Mouse (Mus musculus) erythroid progenitor cell, adult 5-6 weeks (primary cell): ENCODE measurements around the gene Akap5. TPM values are rescaled to one million over a fixed set of nuclear protein-coding genes. Genes with fewer than 3 reads are reported as not detected.

Experiments used
- ATAC-seq: replicated peaks from 2 replicates; pipeline ENCODE4 v1.8.0; 2016; ENCODE audit warnings: moderate number of reproducible peaks, mild to moderate bottlenecking, moderate TSS enrichment, inconsistent platforms; ENCODE audit not compliant: poor library complexity, low FRiP score, severe bottlenecking
- total RNA-seq, 2 experiments: library from RNA; stranded (forward) in 1 of 2; stranded (reverse) in 1 of 2; fragments of 150-400 nt in 1 of 2; fragments of 186-747, 209-891 nt in 1 of 2; gene quantifications; 2 replicates each; pipeline versions ENCODE4 v1.2.3 to v1.2.4; 2015 to 2017; ENCODE audit warnings: low replicate concordance in 2 of 2

The Akap5 gene
- total RNA-seq (2015; ENCODE audit: low replicate concordance) (not detected in 2 replicates), total RNA-seq (2017; ENCODE audit: low replicate concordance) (0.26 TPM in 1 of 2 replicates, not detected in the other)

- no peak for ATAC-seq
Measured at GRCm38 (mm10) chr12:76324679-76325431, at the start of gene Akap5. TSS of gene Akap5 (plus strand) at chr12:76324891.

- no peak for ATAC-seq
Measured at GRCm38 (mm10) chr12:76278209-76278608, 46.5 kb upstream of the Akap5 start.

- ATAC-seq: no peak
Measured at GRCm38 (mm10) chr12:76280556-76280955, 44.1 kb upstream of the Akap5 start.

- no peak for ATAC-seq
Measured at GRCm38 (mm10) chr12:76281111-76281660, 43.5 kb upstream of the Akap5 start.

GRCm38 (mm10) chr12:76282132-76282531 lies 42.6 kb upstream of the Akap5 start:
- ATAC-seq: no peak

- no peak for ATAC-seq
Measured at GRCm38 (mm10) chr12:76282532-76283173, 42.0 kb upstream of the Akap5 start.

- no peak for ATAC-seq
Measured at GRCm38 (mm10) chr12:76285418-76285817, 39.3 kb upstream of the Akap5 start.

- no peak for ATAC-seq
Measured at GRCm38 (mm10) chr12:76287986-76288385, 36.7 kb upstream of the Akap5 start.

GRCm38 (mm10) chr12:76288494-76288893 lies 36.2 kb upstream of the Akap5 start:
- ATAC-seq: no peak

- no peak for ATAC-seq
Measured at GRCm38 (mm10) chr12:76289428-76289827, 35.3 kb upstream of the Akap5 start.

GRCm38 (mm10) chr12:76290271-76290670 lies 34.4 kb upstream of the Akap5 start:
- ATAC-seq: no peak

GRCm38 (mm10) chr12:76293192-76293591 lies 31.5 kb upstream of the Akap5 start:
- peak; percentile 77 for ATAC-seq

GRCm38 (mm10) chr12:76297830-76298229 lies 26.9 kb upstream of the Akap5 start:
- ATAC-seq: no peak

GRCm38 (mm10) chr12:76299361-76299906 lies 25.3 kb upstream of the Akap5 start:
- ATAC-seq: no peak

GRCm38 (mm10) chr12:76300367-76300766 lies 24.3 kb upstream of the Akap5 start:
- no peak for ATAC-seq

- ATAC-seq: no peak
Measured at GRCm38 (mm10) chr12:76303474-76303873, 21.2 kb upstream of the Akap5 start.

GRCm38 (mm10) chr12:76304199-76304598 lies 20.5 kb upstream of the Akap5 start:
- no peak for ATAC-seq

- no peak for ATAC-seq
Measured at GRCm38 (mm10) chr12:76305107-76305506, 19.6 kb upstream of the Akap5 start.

GRCm38 (mm10) chr12:76306852-76307561 lies 17.7 kb upstream of the Akap5 start:
- ATAC-seq: no peak

- ATAC-seq: no peak
Measured at GRCm38 (mm10) chr12:76307964-76308363, 16.7 kb upstream of the Akap5 start.
